Mouse (Mus musculus) CH12.LX (cell line): ENCODE results near the gene Bach2. TPM values are rescaled to one million over a fixed set of nuclear protein-coding genes. Genes with fewer than 3 reads are reported as not detected.

Experiments
- DNase-seq: peaks from one replicate; pipeline ENCODE4 v3.0.0-alpha.2; 2013; ENCODE audit errors: extremely low read depth
- H3K27ac ChIP-seq: 2 replicates; pipeline ENCODE4 v1.5.1; 2012; ENCODE audit warnings: low read depth, mild to moderate bottlenecking, control low read depth, moderate library complexity; ENCODE audit not compliant: insufficient read depth
- H3K27me3 ChIP-seq: replicated peaks from 2 replicates; pipeline ENCODE3; 2012; ENCODE audit warnings: inconsistent platforms
- H3K36me3 ChIP-seq, 2 experiments: replicated peaks in 1 of 2; 2 replicates each; pipeline versions ENCODE3 to v1.6.1; 2012; ENCODE audit warnings: inconsistent platforms in 1 of 2, low read length in 1 of 2, mild to moderate bottlenecking in 1 of 2, mixed read lengths in 1 of 2, moderate library complexity in 1 of 2; ENCODE audit not compliant: control insufficient read depth in 1 of 2, insufficient read depth in 1 of 2
- H3K4me1 ChIP-seq, 2 experiments: 2 replicates each; pipeline ENCODE4 v1.6.1; 2012; ENCODE audit warnings: inconsistent platforms in 1 of 2, moderate library complexity in 1 of 2; ENCODE audit not compliant: insufficient read depth in 2 of 2, control insufficient read depth in 1 of 2
- H3K4me2 ChIP-seq: 2 replicates; pipeline ENCODE4 v1.6.1; 2012; ENCODE audit warnings: low read depth, mild to moderate bottlenecking, control low read depth; ENCODE audit not compliant: poor library complexity, insufficient read depth, severe bottlenecking
- H3K4me3 ChIP-seq, 3 experiments: fragments of 150-350 bp in 1 of 3; sonication (generic) in 1 of 3; replicated peaks in 1 of 3; 2 replicates each; pipeline versions ENCODE3 to v1.5.1; 2011 to 2012; ENCODE audit warnings: low read depth in 2 of 3, low read length in 2 of 3, mild to moderate bottlenecking in 2 of 3, moderate library complexity in 2 of 3, control low read depth in 1 of 3, improper control_type of control experiment in 1 of 3, inconsistent platforms in 1 of 3, mixed read lengths in 1 of 3; ENCODE audit not compliant: poor library complexity in 1 of 3
- H3K79me2 ChIP-seq: replicated peaks from 2 replicates; pipeline ENCODE4 v1.6.1; 2012; ENCODE audit warnings: mild to moderate bottlenecking, moderate library complexity; ENCODE audit not compliant: control insufficient read depth, poor library complexity, insufficient read depth, severe bottlenecking; ENCODE audit errors: extremely low read depth
- H3K9ac ChIP-seq: 2 replicates; pipeline ENCODE4 v1.6.1; 2012; ENCODE audit warnings: low read depth, mild to moderate bottlenecking, control low read depth, moderate library complexity; ENCODE audit not compliant: insufficient read depth
- H3K9me3 ChIP-seq: replicated peaks from 2 replicates; pipeline ENCODE3; 2012; ENCODE audit warnings: low read length, inconsistent platforms, mixed read lengths
- BHLHE40 ChIP-seq: IDR thresholded peaks from 2 replicates; pipeline ENCODE4 v1.6.1; 2011; ENCODE audit warnings: mild to moderate bottlenecking, low read depth, low read length, improper control_type of control experiment
- CHD1 ChIP-seq: IDR thresholded peaks from 2 replicates; pipeline ENCODE4 v1.6.1; 2012; ENCODE audit warnings: low read depth, low read length, improper control_type of control experiment, inconsistent platforms
- CTCF ChIP-seq, 2 experiments: IDR thresholded peaks in 1 of 2; conservative IDR thresholded peaks in 1 of 2; 2 replicates each; pipeline ENCODE4 v1.5.1; 2011 to 2012; ENCODE audit warnings: low read depth in 2 of 2, low read length in 2 of 2, improper control_type of control experiment in 1 of 2, inconsistent platforms in 1 of 2, mild to moderate bottlenecking in 1 of 2, moderate library complexity in 1 of 2
- JUND ChIP-seq: conservative IDR thresholded peaks from 2 replicates; pipeline ENCODE4 v1.6.1; 2011; ENCODE audit warnings: low read depth, low read length, improper control_type of control experiment
- MXI1 ChIP-seq: IDR thresholded peaks from 2 replicates; pipeline ENCODE4 v1.6.1; 2011; ENCODE audit warnings: mild to moderate bottlenecking, low read depth, low read length, improper control_type of control experiment
- POLR2A ChIP-seq: IDR thresholded peaks from 2 replicates; pipeline ENCODE4 v1.6.1; 2011; ENCODE audit warnings: low read depth, mild to moderate bottlenecking, improper control_type of control experiment, low read length
- RAD21 ChIP-seq: IDR thresholded peaks from 2 replicates; pipeline ENCODE4 v1.6.1; 2011; ENCODE audit warnings: low read depth, mild to moderate bottlenecking, low read length, improper control_type of control experiment, moderate library complexity
- SIN3A ChIP-seq: IDR thresholded peaks from 2 replicates; pipeline ENCODE4 v1.6.1; 2012; ENCODE audit warnings: low read length, improper control_type of control experiment, inconsistent platforms
- SMC3 ChIP-seq: IDR thresholded peaks from 2 replicates; pipeline ENCODE4 v1.6.1; 2011; ENCODE audit warnings: low read depth, low read length, improper control_type of control experiment
- TBP ChIP-seq: conservative IDR thresholded peaks from 2 replicates; pipeline ENCODE4 v1.6.1; 2011; ENCODE audit warnings: low read depth, low read length, improper control_type of control experiment
- USF2 ChIP-seq: conservative IDR thresholded peaks from 2 replicates; pipeline ENCODE4 v1.6.1; 2011; ENCODE audit warnings: low read depth, low read length, improper control_type of control experiment
- ZKSCAN1 ChIP-seq: IDR thresholded peaks from 2 replicates; pipeline ENCODE4 v1.6.1; 2012; ENCODE audit warnings: low read depth, inconsistent platforms, low read length, improper control_type of control experiment, borderline replicate concordance
- dilution Hi-C: fragments of 300-500 bp; cut with MboI; formaldehyde crosslinking; loops from 2 replicates; pipeline ENCODE4 v1.14.3; 2020; ENCODE audit warnings: low sequenced_read_pairs; ENCODE audit not compliant: extremely low pct_unique_long_range_greater_than_20kb, extremely low pct_ligation_motif_present
- in situ Hi-C: fragments of 300-500 bp; cut with MboI; formaldehyde crosslinking; loops from 3 replicates; pipeline ENCODE4 v1.14.3; 2019; ENCODE audit warnings: low sequenced_read_pairs, low pct_ligation_motif_present, low pct_unique_long_range_greater_than_20kb, mixed read lengths
- polyA plus RNA-seq: library from polyadenylated mRNA; unstranded; fragments of >175 nt; gene quantifications from 2 replicates; pipeline ENCODE4 v1.2.1, GENCODE M21; 2012; ENCODE audit warnings: low read depth; ENCODE audit not compliant: insufficient read length
- total RNA-seq, 2 experiments: library from RNA; depleted of rRNA; stranded (reverse); fragments of 300-350 nt in 1 of 2; fragments of >200 nt in 1 of 2; gene quantifications; 2 replicates each; pipeline ENCODE4 v1.2.3; 2012 to 2014

The Bach2 gene
- total and polyA plus RNA-seq, 3 experiments, result 0.11 TPM; not detected in 2

DNA sequence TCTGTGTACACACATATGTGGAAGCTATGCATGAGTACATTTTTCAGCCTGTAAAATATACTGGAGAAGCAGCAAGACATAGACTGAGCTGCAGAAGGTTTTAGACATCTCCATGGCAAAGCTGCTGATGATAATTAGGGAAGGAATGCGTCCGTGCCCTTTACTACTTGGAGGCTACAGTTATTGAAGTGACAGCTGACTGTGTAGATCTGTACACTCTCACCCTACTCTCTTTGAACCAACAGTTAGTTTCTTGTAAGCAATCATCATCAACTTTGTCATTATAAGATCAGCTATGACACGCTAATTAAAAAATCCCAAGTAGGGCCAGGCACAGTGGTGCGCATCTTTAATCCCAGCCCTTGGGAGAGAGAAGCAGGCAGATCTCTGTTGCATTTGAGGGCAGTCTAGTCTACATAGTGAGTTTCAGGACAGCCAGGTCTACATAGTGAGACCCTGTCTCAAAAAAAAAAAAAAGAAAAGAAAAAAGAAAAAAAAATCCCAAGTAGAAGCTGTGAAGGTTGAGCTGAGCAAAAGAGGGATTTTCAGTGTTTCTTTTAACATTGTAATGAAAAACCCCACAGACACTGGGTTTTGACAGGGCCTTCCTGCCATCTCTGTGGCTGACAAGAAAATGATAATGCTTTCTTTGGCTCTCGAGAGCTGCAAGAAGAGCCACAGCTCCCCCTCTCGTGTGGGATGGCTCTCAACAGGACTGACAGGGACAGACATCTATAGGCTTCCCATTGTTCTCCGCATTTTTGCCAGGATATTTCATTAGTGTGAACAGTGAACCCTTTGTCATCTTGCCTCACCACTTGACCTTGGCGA lies 322.3 kb downstream of the Bach2 start:
- no peak overlapping the region for H3K4me2 ChIP-seq
- H3K4me3 ChIP-seq, result no peak overlapping the region
- no peak overlapping the region for H3K9ac ChIP-seq
- H3K36me3 ChIP-seq, result no peaks in the 10 kb centered on the region
- H3K9me3 ChIP-seq, result no peaks in the 10 kb centered on the region
- dilution Hi-C loops, result no loop called here
- TF ChIP-seq CTCF (conservative IDR thresholded peaks at IDR 0.05 in 1 of 2, IDR thresholded peaks at IDR 0.05 in 1 of 2; ENCODE audit: low read depth in 2 of 2, low read length in 2 of 2), result peak in 1 of 2 experiments; percentile 54; a peak in 2 of 4 replicates
- TF ChIP-seq RAD21, result peak; percentile 31
- TF ChIP-seq SMC3, result peak; percentile 8; the same call in 1 of the 2 replicates
- TF ChIP-seq POLR2A, result no peak
- TF ChIP-seq, all 38 proteins: peak for 3
- no peaks in the 10 kb centered on the region for H3K27me3 ChIP-seq
- in situ Hi-C loops, result loop anchor here (10.0 kb wide), 1 partner anchor 506 kb away; no protein-coding TSS in a partner anchor
- no peak for DNase-seq
- H3K4me1 ChIP-seq, result peaks cover 9 to 23% of the 10 kb centered on the region in 2 experiments
- H3K27ac ChIP-seq, result no peak overlapping the region
- H3K79me2 ChIP-seq, result no peaks in the 10 kb centered on the region

DNA sequence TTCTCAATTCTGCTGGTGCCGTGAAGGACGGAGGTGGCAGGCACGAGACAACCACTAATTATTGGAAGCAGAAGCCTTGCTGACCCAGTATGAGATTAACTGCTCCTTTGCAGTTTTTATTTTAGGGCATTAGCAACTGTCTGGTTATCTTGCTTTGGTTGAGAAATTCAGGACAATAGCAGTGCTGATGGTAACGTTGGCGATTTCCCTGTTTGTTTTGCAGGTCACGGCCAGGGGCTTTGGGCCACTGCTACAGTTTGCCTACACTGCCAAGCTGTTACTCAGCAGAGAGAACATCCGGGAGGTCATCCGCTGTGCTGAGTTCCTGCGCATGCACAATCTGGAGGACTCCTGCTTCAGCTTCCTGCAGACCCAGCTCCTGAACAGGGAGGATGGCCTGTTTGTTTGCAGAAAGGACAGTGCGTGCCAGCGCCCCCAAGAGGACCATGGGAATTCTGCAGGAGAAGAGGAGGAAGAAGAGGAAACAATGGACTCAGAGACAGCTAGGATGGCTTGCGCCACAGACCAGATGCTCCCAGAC lies 323.0 kb downstream of the Bach2 start:
- dilution Hi-C loops, result no loop called here
- in situ Hi-C loops, result loop anchor here (10.0 kb wide), 1 partner anchor 507 kb away; no protein-coding TSS in a partner anchor
- no peaks in the 10 kb centered on the region for H3K79me2 ChIP-seq
- peaks cover 9 to 23% of the 10 kb centered on the region in 2 experiments for H3K4me1 ChIP-seq
- no peaks in the 10 kb centered on the region for H3K9me3 ChIP-seq
- no peak for DNase-seq
- no peak overlapping the region for H3K9ac ChIP-seq
- H3K4me2 ChIP-seq, result no peak overlapping the region
- no peak overlapping the region for H3K27ac ChIP-seq
- no peak overlapping the region for H3K4me3 ChIP-seq
- no peak for TF ChIP-seq SIN3A
- TF ChIP-seq CTCF (conservative IDR thresholded peaks at IDR 0.05 in 1 of 2, IDR thresholded peaks at IDR 0.05 in 1 of 2; ENCODE audit: low read depth in 2 of 2, low read length in 2 of 2), result peak in 1 of 2 experiments; percentile 36; a peak in 2 of 4 replicates
- TF ChIP-seq TBP, result no peak
- no peaks in the 10 kb centered on the region for H3K36me3 ChIP-seq
- no peaks in the 10 kb centered on the region for H3K27me3 ChIP-seq

DNA sequence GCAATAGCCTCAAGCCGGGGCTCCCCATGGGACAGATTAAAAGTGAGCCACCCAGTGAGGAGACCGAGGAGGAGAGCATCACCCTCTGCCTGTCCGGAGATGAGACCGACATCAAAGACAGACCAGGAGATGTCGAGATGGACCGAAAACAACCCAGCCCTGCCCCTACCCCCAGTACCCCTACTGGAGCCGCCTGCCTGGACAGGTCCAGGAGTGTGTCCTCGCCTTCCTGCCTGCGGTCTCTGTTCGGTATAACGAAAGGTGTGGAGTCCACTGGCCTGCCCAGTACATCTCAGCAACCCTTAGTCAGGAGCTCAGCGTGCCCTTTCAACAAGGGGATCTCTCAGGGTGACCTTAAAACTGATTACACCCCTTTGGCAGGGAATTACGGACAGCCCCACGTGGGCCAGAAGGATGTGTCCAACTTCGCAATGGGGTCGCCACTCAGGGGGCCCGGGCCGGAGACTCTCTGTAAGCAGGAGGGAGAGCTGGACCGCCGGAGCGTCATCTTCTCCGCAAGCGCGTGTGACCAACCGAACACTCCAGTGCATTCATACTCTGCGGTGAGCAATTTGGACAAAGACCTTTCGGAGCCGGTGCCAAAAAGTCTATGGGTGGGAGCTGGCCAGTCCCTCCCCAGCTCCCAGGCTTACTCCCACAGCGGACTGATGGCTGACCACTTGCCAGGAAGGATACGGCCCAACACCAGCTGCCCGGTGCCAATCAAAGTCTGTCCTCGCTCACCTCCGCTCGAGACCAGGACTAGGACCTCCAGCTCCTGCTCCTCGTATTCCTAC lies 323.9 kb downstream of the Bach2 start:
- H3K9ac ChIP-seq, result no peak overlapping the region
- no peaks in the 10 kb centered on the region for H3K79me2 ChIP-seq
- no peak overlapping the region for H3K27ac ChIP-seq
- H3K4me3 ChIP-seq, result no peak overlapping the region
- no peak for TF ChIP-seq USF2
- no peak for TF ChIP-seq ZKSCAN1
- no peak for TF ChIP-seq BHLHE40
- TF ChIP-seq JUND, result no peak
- TF ChIP-seq CHD1, result no peak
- TF ChIP-seq SMC3, result no peak
- no peak for TF ChIP-seq MXI1
- no peaks in the 10 kb centered on the region for H3K9me3 ChIP-seq
- in situ Hi-C loops, result loop anchor here (10.0 kb wide), 1 partner anchor 508 kb away; no protein-coding TSS in a partner anchor
- dilution Hi-C loops, result no loop called here
- no peaks in the 10 kb centered on the region for H3K36me3 ChIP-seq
- DNase-seq, result no peak
- no peak overlapping the region for H3K4me2 ChIP-seq
- H3K27me3 ChIP-seq, result no peaks in the 10 kb centered on the region
- H3K4me1 ChIP-seq, result peaks cover 9 to 23% of the 10 kb centered on the region in 2 experiments
